Mouse (Mus musculus) cerebellum, adult 9-10 months (tissue): ENCODE results near the gene Pard6b.
"Not testable (repeated sequence)": the region's sequence is repeated elsewhere in the genome, so short reads cannot be mapped to it uniquely, and the experiment has no call there.

Experiments
- DNase-seq: peaks from one replicate; pipeline ENCODE4 v3.0.0; 2022

Pard6b gene

DNA sequence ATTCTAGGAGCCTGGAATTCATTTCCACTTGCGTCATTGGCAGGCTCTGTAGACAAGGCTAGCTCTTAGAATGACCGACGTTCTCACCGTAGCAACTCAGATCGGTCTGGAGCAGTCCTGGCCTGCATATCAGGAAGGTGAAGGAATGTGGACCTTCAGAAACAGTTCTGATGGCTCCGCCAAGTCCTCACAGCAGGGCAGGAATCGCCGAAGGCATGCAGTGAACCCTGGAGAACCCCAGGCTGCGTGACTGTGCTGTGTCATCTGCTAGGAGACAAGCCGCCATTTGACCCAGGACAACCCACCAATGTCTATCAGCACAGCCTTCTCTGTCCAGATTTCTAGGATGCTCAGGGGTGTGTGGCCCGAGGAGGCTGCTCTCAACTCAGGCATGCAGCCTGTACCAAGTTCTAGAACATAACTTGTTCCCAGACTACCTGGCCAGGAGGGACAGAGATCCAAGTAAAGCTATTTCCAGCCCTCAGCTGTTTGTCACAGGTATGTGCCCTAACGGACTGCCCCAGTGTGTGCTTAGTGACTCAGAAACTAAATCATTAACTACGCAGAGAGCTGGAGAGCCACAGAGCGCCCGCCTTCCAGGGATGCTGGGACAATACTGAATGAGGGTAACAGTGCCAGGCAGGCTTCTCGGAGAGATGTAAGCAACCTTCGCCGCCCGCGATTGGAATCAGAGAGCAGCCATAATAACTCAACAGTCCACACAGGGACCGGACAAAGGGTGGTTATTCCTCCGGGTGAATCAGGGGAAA lies 23.8 kb downstream of the Pard6b start:
- DNase-seq: no peak

- no peak for DNase-seq
Observed at GRCm38 (mm10) chr2:168105271-168105670, 24.5 kb downstream of the Pard6b start.

DNA sequence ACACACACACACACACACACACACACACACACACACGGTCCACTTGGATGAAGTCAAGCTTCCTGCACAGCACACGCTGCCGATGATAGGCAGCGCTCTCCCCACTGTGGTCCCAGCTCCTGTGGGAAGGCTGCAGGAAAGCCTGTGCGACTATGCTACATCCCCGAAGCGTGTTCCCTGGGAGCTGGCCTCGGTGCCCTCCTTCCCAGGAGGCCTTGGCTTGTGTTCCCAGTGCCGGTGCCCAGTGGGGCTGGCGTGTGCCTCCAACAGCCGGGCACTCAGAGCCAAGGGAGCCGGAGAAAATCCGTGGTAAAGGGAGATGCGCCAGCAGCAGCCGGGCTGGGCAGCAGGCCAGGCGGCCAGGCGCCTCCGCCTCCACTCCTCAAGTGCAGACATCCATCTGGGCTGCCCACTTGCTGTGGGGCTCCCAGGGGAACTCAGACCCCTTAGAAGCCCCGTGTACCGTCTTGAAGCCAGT lies 25.9 kb downstream of the Pard6b start:
- peak; percentile 90 for DNase-seq

DNA sequence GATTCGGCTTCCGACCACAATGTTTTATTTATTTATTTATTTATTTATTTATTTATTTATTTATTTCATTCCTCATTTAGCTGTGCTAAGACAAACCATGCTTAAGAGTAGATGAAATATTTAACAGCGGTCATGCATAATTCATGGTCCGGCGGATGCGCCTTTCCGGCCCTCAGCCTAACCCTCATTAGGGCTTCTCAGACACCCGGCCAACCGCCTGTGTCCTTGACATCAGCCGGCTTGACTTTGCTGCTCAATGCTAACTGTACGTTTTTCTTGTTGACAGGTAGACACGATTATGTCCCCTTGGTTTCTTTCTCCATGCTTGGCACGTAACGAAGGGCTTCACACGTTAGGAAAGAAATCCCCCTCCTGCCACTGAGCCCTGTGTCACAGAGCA lies 26.6 kb downstream of the Pard6b start:
- no peak for DNase-seq

DNA sequence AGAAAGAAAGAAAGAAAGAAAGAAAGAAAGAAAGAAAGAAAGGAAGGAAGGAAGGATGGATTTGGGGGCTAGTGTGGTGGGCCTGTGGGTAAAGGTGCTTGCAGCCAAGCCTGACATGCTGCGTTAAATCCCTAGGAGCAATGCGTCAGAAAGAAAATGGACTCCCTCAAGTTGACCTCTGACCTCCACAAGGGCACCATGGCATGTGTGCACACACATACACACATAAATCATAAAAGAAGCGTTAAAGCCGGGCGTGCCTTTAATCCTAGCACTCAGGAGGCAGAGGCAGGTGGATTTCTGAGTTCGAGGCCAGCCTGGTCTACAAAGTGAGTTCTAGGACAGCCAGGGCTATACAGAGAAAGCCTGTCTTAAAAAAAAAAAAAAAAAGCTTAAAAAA lies 27.1 kb downstream of the Pard6b start:
- DNase-seq: not testable (repeated sequence)

DNA sequence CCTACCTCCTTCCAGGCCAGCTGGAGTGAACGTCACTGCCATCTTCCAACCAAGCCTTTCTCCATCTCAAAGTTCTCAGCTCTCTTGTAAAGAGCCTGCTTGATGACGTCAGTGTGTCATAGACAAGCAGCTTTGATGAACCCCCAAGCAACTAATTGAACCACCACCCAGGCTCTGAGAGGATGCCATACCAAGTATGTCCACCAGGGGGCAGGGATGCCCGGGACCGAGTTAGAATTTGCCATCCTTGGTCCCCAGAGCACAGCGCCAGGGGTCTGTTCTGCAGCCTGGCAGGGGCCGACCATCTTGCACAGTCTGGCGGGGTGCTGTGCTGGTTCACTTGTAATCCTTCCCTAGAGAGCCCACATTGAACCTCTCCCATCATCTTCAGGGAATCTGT lies 31.1 kb downstream of the Pard6b start:
- peak; percentile 66 for DNase-seq

DNA sequence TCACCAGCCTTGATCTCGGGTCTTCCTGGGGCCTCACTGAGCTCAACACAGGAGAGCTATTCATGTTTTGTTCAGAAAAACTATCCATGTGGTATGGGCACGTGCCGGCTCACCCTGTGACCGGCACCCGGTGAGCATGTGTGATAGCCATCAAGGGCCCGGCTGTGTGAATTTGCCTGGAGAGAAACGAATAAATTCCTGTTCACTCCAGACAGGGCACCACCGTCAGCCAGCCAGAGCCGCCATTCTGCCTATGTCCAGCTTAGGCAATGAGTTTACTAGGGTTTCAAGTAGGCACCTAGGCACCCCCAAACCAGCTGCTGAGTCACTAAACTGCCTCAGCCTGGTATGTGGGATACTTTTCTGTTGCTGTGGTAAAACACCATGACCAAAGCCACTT lies 32.5 kb downstream of the Pard6b start:
- no peak for DNase-seq

GRCm38 (mm10) chr2:168113692-168114091 lies 32.9 kb downstream of the Pard6b start:
- DNase-seq: no peak

- no peak for DNase-seq
Observed at GRCm38 (mm10) chr2:168114699-168115350, 34.0 kb downstream of the Pard6b start.

- no peak for DNase-seq
Observed at GRCm38 (mm10) chr2:168115826-168116225, 35.0 kb downstream of the Pard6b start.

GRCm38 (mm10) chr2:168117147-168117546 lies 36.3 kb downstream of the Pard6b start:
- no peak for DNase-seq

GRCm38 (mm10) chr2:168117553-168117952 lies 36.7 kb downstream of the Pard6b start:
- DNase-seq: no peak

DNA sequence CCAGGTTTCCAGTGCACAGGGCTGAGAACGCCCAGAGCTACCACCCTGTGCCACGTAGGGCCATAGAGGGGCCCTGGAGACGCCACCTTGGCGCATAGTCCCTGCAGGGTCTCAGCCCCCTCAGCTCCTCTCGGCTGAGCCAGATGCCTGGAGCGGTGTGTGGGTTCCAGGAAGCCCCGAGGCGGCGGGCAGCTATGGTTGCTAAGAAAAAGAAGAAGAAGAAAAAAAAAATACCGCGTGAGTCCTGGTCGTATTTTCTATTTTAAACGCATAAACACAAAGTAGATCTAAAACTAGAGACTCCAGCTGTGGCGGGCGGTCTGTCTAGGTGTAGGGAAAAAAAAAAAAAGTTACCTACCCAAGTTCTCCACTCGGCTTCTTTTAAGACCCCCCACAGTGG lies 37.2 kb downstream of the Pard6b start:
- DNase-seq: no peak

- DNase-seq: no peak
Observed at GRCm38 (mm10) chr2:168118456-168118855, 37.7 kb downstream of the Pard6b start.

- no peak for DNase-seq
Observed at GRCm38 (mm10) chr2:168119123-168119522, 38.3 kb downstream of the Pard6b start.

GRCm38 (mm10) chr2:168120906-168121305 lies 40.1 kb downstream of the Pard6b start:
- no peak for DNase-seq

DNA sequence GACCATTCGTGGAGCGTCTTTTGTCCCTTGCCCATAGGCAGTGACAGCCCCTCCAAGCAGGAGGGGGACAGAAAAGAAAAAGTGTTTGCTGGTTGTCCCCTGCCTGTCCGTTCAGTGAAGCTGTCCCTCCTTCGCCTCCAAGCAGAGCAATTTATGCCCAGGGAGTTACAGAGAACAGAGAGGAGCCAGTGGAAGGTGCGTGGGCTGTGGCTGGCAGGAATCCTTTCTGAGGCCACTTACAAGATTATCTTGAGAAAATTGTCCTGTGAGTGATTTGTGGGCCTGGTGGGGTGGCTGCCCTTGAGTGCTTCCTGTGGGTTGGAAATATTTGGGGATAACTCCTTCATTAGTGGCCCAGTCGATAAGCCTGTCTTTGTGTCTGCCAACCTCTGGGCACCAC lies 42.8 kb downstream of the Pard6b start:
- DNase-seq: no peak

DNA sequence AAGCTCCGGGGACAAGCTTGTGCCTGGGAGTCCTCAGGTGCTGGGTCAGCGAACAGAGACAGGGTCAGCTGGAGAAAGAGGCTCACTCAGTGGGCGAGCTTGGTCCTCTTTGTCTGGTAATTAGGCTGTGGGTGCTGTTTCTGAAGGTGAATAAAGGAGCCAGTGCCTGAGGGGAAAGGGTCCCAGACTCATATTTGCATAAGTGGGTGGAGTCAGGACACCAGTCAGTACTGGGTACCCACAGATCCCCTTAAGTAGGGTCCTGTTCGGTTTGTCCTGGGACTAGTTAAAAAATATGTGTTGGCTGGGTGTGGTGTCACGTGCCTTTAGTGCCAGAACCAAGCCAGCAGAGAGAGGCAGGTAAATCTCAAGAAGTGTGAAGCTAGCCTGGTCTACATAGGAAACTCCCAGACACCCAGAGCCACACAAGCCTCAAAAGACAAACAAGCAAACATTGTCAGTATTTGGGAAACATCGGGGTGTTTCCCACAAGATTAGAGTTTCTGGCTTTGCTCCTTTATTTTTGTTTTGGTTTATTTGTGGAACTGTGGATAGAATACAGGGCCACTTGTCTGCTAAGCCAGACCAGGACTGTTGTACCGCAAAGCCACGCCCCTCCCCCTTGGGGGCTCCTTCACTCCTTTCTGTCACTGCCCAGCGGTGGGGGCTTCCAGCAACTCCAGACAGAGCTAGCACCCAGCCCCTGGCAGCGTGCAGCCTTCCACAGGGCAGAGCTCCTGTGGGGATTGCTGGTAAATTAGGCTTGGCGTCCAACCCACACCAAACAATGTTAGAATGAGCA lies 44.7 kb downstream of the Pard6b start:
- DNase-seq: no peak

GRCm38 (mm10) chr2:168127767-168128166 lies 47.0 kb downstream of the Pard6b start:
- DNase-seq: no peak

- DNase-seq: peak; percentile 67
Observed at GRCm38 (mm10) chr2:168128211-168128859, 47.5 kb downstream of the Pard6b start.

DNA sequence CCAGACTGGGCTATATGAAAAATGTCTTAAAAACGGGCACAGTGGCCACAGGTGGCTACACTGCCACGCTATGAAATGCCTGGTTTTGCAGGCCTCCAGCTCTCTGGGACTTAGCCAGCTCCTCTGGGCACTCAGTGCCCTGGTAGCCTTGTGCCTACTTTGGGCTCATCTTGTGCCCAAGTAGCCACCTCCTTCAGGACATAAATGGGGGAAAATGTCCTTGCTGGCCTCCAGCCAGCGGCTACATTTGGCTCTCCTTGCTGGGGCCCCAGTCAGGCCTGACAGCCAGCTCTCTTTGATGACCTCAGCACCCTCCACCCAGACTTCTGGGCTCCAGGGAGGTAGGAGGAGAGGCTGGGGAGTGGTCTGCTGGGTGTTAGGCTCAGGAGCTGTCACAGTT lies 49.2 kb downstream of the Pard6b start:
- no peak for DNase-seq

DNA sequence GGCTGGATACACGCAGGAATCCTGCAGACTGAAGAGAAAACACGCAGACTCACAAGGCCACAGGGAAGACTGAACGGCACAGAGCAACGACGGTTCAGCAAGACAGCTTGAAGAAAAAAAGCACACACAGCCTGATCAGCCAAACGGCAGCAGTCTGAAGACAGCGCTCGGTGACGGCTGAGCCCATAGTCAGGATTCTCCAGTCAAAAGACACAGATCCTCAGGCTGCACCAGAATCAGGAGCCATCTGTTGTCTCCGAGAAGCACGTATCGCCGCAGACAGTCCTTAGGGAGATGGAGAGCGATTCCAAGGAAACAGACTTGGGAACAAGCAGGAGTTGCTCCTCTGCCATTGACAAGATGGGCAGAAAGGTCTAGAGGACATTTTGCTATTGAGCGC lies 56.4 kb downstream of the Pard6b start:
- no peak for DNase-seq

DNA sequence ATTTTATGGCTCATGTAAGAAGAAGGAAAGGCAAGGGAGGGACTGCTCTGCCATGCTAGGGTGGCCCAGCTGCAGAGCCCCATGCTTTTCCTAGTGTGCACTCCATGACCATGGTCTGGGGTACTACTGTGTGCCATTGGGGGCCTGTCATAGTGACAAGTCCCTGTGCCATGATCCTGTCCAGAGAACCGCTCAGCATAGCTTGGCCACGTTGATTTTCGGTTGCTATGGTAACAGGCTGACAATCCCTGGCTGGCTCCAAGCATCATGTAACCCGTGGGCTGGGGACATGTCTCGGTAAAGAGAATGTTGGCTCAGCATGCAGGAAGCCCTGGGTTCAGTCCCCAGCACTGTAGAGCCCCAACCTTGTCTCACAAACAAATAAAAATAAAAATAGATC lies 63.0 kb downstream of the Pard6b start:
- no peak for DNase-seq
